Mouse (Mus musculus) midbrain, postnatal 0 days (tissue): ENCODE measurements at regions not wholly inside any gene's neighbourhood (a gene's known extent, or its start where the extent isn't known, plus 50 kb on each side); places are given as distances from the start of the nearest gene placed in this dataset.
A peak's percentile ranks its signal among the peaks of the same experiment; 100 is the strongest.

ENCODE experiments used
- ATAC-seq: fragments of 200-750 bp; cut with Nextera tagmentation; 2 replicates; pipeline ENCODE4 v1.8.0; 2017; ENCODE audit warnings: moderate number of reproducible peaks, mild to moderate bottlenecking, moderate TSS enrichment, moderate library complexity; ENCODE audit not compliant: low FRiP score
- DNase-seq: peaks from one replicate; pipeline ENCODE4 v3.0.0-alpha.2; 2015; ENCODE audit warnings: low spot score
- H3K27ac ChIP-seq: fragments of 300-500 bp; sonication (generic); 2 replicates; pipeline ENCODE4 v1.5.1; 2014; ENCODE audit warnings: low read depth, mild to moderate bottlenecking, low read length, mixed read lengths
- H3K27me3 ChIP-seq: fragments of 300-500 bp; sonication (generic); 2 replicates; pipeline ENCODE4 v1.6.1; 2014; ENCODE audit warnings: low read length, control low read depth, mixed read lengths; ENCODE audit not compliant: insufficient read depth
- H3K36me3 ChIP-seq: fragments of 300-500 bp; sonication (generic); 2 replicates; pipeline ENCODE4 v1.6.1; 2014; ENCODE audit warnings: low read length, control low read depth, mixed read lengths; ENCODE audit not compliant: insufficient read depth
- H3K4me1 ChIP-seq: fragments of 300-500 bp; sonication (generic); 2 replicates; pipeline ENCODE4 v1.6.1; 2014; ENCODE audit warnings: mild to moderate bottlenecking, control low read depth, antibody characterized with exemption, low read length, mixed read lengths; ENCODE audit not compliant: insufficient read depth
- H3K4me2 ChIP-seq: fragments of 300-500 bp; sonication (generic); 2 replicates; pipeline ENCODE4 v1.6.1; 2014; ENCODE audit warnings: low read depth, mild to moderate bottlenecking, low read length, mixed read lengths; ENCODE audit not compliant: poor library complexity, severe bottlenecking
- H3K4me3 ChIP-seq: fragments of 300-500 bp; sonication (generic); 2 replicates; pipeline ENCODE4 v1.5.1; 2014; ENCODE audit warnings: low read depth, mild to moderate bottlenecking, low read length, moderate library complexity
- H3K9ac ChIP-seq: fragments of 300-500 bp; sonication (generic); replicated peaks from 2 replicates; pipeline ENCODE4 v1.6.1; 2014; ENCODE audit warnings: mild to moderate bottlenecking, low read length, moderate library complexity, mixed read lengths; ENCODE audit not compliant: poor library complexity, severe bottlenecking
- H3K9me3 ChIP-seq: fragments of 300-500 bp; sonication (generic); 2 replicates; pipeline ENCODE4 v1.6.1; 2016; ENCODE audit warnings: low read length, control low read depth
- CTCF ChIP-seq: IDR thresholded peaks from 2 replicates; pipeline ENCODE4 v1.5.1; 2016; ENCODE audit warnings: antibody characterized with exemption, mild to moderate bottlenecking
- WGBS: fragments of 180-500 bp; shearing (Covaris S2); extraction: QIAGEN DNeasy Blood & Tissue Kit; methylation state at CpG from one replicate; pipeline ENCODE4 v1.1.7; 2014; 5-methylcytosine and 5-hydroxymethylcytosine counted together

DNA sequence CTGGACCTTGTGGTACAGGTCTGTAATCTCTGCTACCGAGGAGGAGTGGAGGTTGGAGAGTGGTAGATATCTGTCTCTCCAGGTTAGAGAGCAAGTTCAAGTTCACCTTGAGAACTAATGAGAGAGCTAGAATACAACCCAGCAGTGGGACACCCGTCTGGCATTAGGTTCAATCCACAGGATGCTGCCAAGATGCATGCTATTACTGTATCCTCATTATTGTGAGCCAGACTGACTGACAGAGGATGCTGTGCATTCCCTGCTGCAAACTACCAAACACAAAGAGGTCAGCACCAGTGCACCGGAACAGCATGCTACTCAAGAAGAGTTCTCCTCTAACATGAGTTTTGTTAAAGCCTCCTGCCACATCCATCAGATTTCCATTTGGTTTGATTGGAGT, 253.6 kb upstream of the Tram1l1 start:
- H3K36me3 ChIP-seq: no peaks in the 10 kb centered on the region
- H3K4me3 ChIP-seq: no peak overlapping the region
- H3K4me2 ChIP-seq: no peak overlapping the region
- ATAC-seq (no peak), DNase-seq (no peak)
- H3K9me3 ChIP-seq: no peaks in the 10 kb centered on the region
- 66% methylated on average over 3 of the region's 3 CpGs for WGBS
- H3K27ac ChIP-seq: no peak overlapping the region
- H3K27me3 ChIP-seq: no peaks in the 10 kb centered on the region
- no peak for TF ChIP-seq CTCF
- no peaks in the 10 kb centered on the region for H3K4me1 ChIP-seq
- no peak overlapping the region for H3K9ac ChIP-seq

DNA sequence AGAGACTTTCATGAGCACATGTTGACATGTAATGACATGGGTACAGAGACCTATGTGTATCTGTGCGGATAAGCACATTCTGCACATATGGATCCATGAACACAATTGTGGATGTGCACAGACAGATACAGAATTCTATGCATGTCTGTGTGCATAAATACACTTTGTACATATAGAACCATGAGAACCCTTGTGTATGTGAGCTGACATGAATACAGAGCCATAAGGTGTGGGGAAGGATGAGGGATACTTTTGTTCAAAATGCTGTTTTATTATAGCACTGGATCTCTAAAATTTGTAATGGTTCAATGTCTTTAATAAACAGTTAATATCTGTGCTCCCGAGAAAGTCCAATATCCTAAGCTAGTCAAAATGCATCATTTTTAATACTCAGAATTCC, 253.1 kb upstream of the Tram1l1 start:
- Histone ChIP-seq H3K9ac (no peak overlapping the region), H3K27ac (no peak overlapping the region), H3K27me3 (no peaks in the 10 kb centered on the region), H3K4me3 (no peak overlapping the region), H3K4me1 (no peaks in the 10 kb centered on the region), H3K9me3 (no peaks in the 10 kb centered on the region), H3K36me3 (no peaks in the 10 kb centered on the region), H3K4me2 (no peak overlapping the region)
- DNase-seq (no peak), ATAC-seq (no peak)
- TF ChIP-seq CTCF: no peak
- 57% methylated on average over 2 of the region's 2 CpGs for WGBS

DNA sequence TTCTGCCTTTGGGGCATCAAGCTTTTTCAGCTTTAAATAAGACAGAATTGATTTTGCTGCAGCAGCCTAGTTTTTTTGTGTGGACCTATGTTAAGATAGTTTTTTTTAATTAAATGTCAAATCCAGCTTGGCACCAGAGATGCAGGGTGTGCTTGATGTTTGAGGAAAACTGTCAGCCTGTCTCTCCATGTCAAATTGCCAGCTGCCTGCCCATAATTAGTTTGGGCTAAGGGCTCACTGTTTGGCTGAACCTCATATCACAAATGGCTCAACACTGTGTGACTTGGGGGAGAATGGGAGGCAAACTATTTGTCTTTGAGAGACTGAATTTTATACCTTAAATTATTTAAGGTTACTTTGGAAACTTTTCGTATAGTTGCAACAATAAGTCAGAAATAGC, 252.7 kb upstream of the Tram1l1 start:
- TF ChIP-seq CTCF: no peak
- WGBS: 50% methylated on average over 1 of the region's 1 CpGs
- no peak overlapping the region for H3K4me3 ChIP-seq
- no peaks in the 10 kb centered on the region for H3K9me3 ChIP-seq
- H3K36me3 ChIP-seq: no peaks in the 10 kb centered on the region
- no peak overlapping the region for H3K4me2 ChIP-seq
- H3K27ac ChIP-seq: no peak overlapping the region
- no peaks in the 10 kb centered on the region for H3K27me3 ChIP-seq
- DNase-seq: peak; percentile 67
- ATAC-seq: no peak
- no peaks in the 10 kb centered on the region for H3K4me1 ChIP-seq
- no peak overlapping the region for H3K9ac ChIP-seq

DNA sequence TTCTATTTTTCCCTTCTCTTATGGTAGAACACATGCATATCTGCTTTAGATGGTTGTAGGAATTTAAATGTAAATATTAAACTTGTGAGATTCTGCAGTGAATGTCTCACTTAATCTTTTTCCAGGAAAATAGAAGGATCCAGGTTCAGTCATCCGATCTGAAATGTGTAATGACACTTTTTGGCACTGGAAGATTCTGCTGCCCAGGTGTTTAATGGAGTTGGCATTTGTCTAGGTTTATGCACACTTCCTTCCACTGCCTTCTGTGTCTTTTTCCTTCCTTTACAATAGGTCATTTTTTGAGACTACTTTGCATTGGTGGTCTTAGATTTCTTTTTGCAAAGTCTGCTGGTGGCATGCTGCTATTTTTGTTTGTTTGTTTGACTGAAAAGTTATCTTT, 251.5 kb upstream of the Tram1l1 start:
- ATAC-seq (no peak), DNase-seq (peak; percentile 58)
- H3K4me2 ChIP-seq: no peak overlapping the region
- no peaks in the 10 kb centered on the region for H3K36me3 ChIP-seq
- H3K9ac ChIP-seq: no peak overlapping the region
- H3K27me3 ChIP-seq: no peaks in the 10 kb centered on the region
- H3K27ac ChIP-seq: no peak overlapping the region
- H3K9me3 ChIP-seq: no peaks in the 10 kb centered on the region
- no peak overlapping the region for H3K4me3 ChIP-seq
- WGBS: 80% methylated on average over 1 of the region's 1 CpGs
- no peak for TF ChIP-seq CTCF
- H3K4me1 ChIP-seq: no peaks in the 10 kb centered on the region

- H3K4me2 ChIP-seq: no peak overlapping the region
- no peak for TF ChIP-seq CTCF
- no peak overlapping the region for H3K9ac ChIP-seq
- H3K27me3 ChIP-seq: no peaks in the 10 kb centered on the region
- no peaks in the 10 kb centered on the region for H3K36me3 ChIP-seq
- H3K9me3 ChIP-seq: no peaks in the 10 kb centered on the region
- WGBS: 37% methylated on average over 6 of the region's 6 CpGs
- no peak for ATAC-seq
- DNase-seq: peak; percentile 49
- H3K27ac ChIP-seq: 0 out of 2 replicates have a peak overlapping the region, but pooled peaks have one; percentile 12
- peaks cover 4% of the 10 kb centered on the region; the same call in 1 of the 2 replicates for H3K4me1 ChIP-seq
- H3K4me3 ChIP-seq: no peak overlapping the region
Measured at GRCm38 (mm10) chr3:124075974-124076606, 244.6 kb upstream of the Tram1l1 start.

DNA sequence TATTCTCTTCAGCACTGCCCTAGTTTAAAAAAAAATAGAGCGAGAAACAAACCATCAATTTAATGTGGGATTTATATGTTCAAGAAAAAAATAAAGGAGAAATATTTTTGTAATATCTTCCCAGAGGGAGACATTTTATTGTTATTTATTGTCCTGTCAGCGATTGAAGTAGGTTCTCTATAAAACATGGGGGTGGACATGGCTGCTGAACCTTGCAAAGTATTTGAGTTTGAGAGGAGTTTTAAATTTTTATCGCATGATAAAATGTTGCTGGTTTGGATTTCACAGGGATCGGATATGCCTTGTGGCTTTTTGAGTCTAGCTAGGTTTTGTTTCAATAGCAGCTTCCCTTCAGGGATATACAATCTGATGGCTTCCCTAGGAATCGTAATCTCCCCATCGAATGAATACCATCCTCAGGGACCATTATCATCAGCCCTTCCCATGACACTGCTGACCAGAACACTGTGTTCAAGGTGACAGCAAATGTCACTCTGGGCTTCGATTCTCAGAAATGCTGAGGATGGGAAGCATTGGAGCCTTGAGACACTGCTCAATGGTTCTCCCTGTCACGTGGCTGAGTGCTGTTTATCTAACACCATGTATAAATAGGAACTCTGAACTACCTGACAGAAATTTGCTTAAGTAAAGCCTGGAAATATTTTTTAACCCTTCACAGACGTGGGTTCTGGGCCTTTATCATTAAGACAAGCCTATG, 228.1 kb upstream of the Tram1l1 start:
- H3K9ac ChIP-seq: no peak overlapping the region
- no peak for TF ChIP-seq CTCF
- WGBS: 79% methylated on average over 9 of the region's 9 CpGs
- no peaks in the 10 kb centered on the region for H3K36me3 ChIP-seq
- H3K4me1 ChIP-seq: no peaks in the 10 kb centered on the region
- H3K4me2 ChIP-seq: no peak overlapping the region
- H3K27me3 ChIP-seq: no peaks in the 10 kb centered on the region
- H3K27ac ChIP-seq: no peak overlapping the region
- no peaks in the 10 kb centered on the region for H3K9me3 ChIP-seq
- DNase-seq: no peak
- no peak for ATAC-seq
- no peak overlapping the region for H3K4me3 ChIP-seq
